Mouse (Mus musculus) C2C12 (cell line): ENCODE measurements around the gene Eif4h.

ENCODE experiments used
- CTCF ChIP-seq: IDR thresholded peaks from one replicate; pipeline ENCODE4 v1.5.1; 2011; ENCODE audit not compliant: control insufficient read depth, insufficient read depth, insufficient read length
- MYOG ChIP-seq: IDR thresholded peaks from one replicate; pipeline ENCODE4 v1.6.1; 2011; ENCODE audit not compliant: control insufficient read depth, insufficient read length; ENCODE audit errors: extremely low read depth
- USF1 ChIP-seq: IDR thresholded peaks from one replicate; pipeline ENCODE4 v1.6.1; 2011; ENCODE audit warnings: low read depth, mild to moderate bottlenecking, control low read depth, moderate library complexity

DNA sequence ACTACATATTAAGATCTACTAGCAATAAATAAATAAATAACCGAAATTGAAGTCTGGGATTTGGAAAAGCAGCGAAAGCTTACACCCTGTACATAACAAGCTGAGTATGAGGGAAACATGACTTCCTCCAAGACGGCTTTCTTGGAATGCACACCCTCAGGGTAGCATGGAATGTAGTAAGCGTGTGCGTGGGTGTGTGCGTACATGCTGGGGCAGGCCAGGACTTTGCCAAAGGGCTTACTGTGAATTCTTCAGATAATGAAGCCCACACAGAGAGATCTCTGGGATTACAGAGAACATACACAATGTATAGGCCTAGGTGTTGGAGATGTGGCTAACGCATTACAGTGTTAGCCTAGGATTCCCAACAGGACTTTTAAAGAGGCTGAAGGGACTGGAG, 61.8 kb downstream of the Eif4h start:
- TF ChIP-seq CTCF (no peak), USF1 (no peak), MYOG (no peak)
